Mouse (Mus musculus): ENCODE measurements around the gene Isg20.

DNA sequence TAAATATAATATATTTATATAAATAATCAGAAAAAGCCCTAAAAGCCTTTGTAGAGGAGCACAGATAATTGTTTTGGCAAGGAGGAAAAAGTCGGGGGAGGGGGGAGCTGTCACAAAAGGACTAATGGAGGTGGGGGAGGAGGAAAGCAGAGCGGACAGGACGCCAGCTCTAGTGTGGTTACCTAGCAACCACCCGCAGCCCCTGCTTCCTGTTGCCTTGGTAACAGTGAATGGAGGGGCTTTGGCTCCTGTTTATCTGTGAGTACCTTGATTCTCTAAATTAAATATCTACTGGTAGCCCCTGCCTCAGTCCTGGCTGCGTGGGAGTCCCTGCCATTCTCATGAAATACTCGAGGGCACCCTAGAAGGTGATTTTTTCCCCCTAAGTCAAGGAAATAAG lies 29.1 kb upstream of the Isg20 start:
- TF ChIP-seq CTCF (conservative IDR thresholded peaks at IDR 0.05 in 1 of 2, IDR thresholded peaks at IDR 0.05 in 1 of 2; ENCODE audit: low read depth in 2 of 2, low read length in 2 of 2) = no peak
- TF ChIP-seq USF1 (IDR thresholded peaks at IDR 0.05; ENCODE audit: low read depth, low read length) = no peak
- TF ChIP-seq GABPA (IDR thresholded peaks at IDR 0.05; ENCODE audit: insufficient replicate concordance, low read depth, low read length) = no peak
- TF ChIP-seq ELF1 (IDR thresholded peaks at IDR 0.05; ENCODE audit: low read depth, low read length) = no peak
- TF ChIP-seq POLR2A (IDR thresholded peaks at IDR 0.05; ENCODE audit: low read depth, low read length) = no peak
- no peak for TF ChIP-seq RAD21 (IDR thresholded peaks at IDR 0.05; ENCODE audit: low read depth, low read length)
- TF ChIP-seq EP300 (IDR thresholded peaks at IDR 0.05; ENCODE audit: low read length) = no peak
- TF ChIP-seq JUN (IDR thresholded peaks at IDR 0.05; ENCODE audit: insufficient read depth, low read depth, low read length) = no peak
- TF ChIP-seq ZMIZ1 (IDR thresholded peaks at IDR 0.05; ENCODE audit: low read depth, low read length) = no peak
- TF ChIP-seq BHLHE40 (IDR thresholded peaks at IDR 0.05; ENCODE audit: low read depth, low read length) = no peak
- TF ChIP-seq SIN3A (IDR thresholded peaks at IDR 0.05; ENCODE audit: low read length) = no peak
- no peak for TF ChIP-seq MAFK (IDR thresholded peaks at IDR 0.05; ENCODE audit: insufficient replicate concordance, low read length)
- no peak for TF ChIP-seq E2F4 (IDR thresholded peaks at IDR 0.05; ENCODE audit: insufficient replicate concordance, low read depth, low read length)

Measured in CH12.LX (cell line).